Mouse (Mus musculus) embryonic facial prominence, embryonic 14.5 days (tissue): Measurements from ENCODE around the gene Lig3. TPM values are rescaled to one million over a fixed set of nuclear protein-coding genes. Genes with fewer than 3 reads are reported as not detected.

Experiments used
- ATAC-seq: fragments of 200-750 bp; cut with Nextera tagmentation; 2 replicates; pipeline ENCODE4 v1.8.0; 2017; ENCODE audit warnings: low read depth, moderate number of reproducible peaks, moderate TSS enrichment
- DNase-seq: peaks from one replicate; pipeline ENCODE4 v3.0.0-alpha.2; 2015; ENCODE audit warnings: low spot score
- H3K27ac ChIP-seq: fragments of 300-500 bp; sonication (generic); replicated peaks from 2 replicates; pipeline ENCODE4 v1.5.1; 2014; ENCODE audit warnings: low read depth, mild to moderate bottlenecking, low read length, moderate library complexity
- H3K27me3 ChIP-seq: fragments of 300-500 bp; sonication (generic); replicated peaks from 2 replicates; pipeline ENCODE4 v1.6.1; 2014; ENCODE audit warnings: low read length; ENCODE audit not compliant: control insufficient read depth, insufficient read depth
- H3K36me3 ChIP-seq: fragments of 300-500 bp; sonication (generic); 2 replicates; pipeline ENCODE4 v1.6.1; 2014; ENCODE audit warnings: low read length, mixed read lengths; ENCODE audit not compliant: control insufficient read depth, insufficient read depth
- H3K4me1 ChIP-seq: fragments of 300-500 bp; sonication (generic); 2 replicates; pipeline ENCODE4 v1.6.1; 2014; ENCODE audit warnings: antibody characterized with exemption, low read length; ENCODE audit not compliant: control insufficient read depth, insufficient read depth
- H3K4me2 ChIP-seq: fragments of 300-500 bp; sonication (generic); 2 replicates; pipeline ENCODE4 v1.6.1; 2014; ENCODE audit warnings: low read depth, mild to moderate bottlenecking, low read length, moderate library complexity, mixed read lengths
- H3K4me3 ChIP-seq: fragments of 300-500 bp; sonication (generic); 2 replicates; pipeline ENCODE4 v1.5.1; 2014; ENCODE audit warnings: low read depth, mild to moderate bottlenecking, low read length
- H3K9ac ChIP-seq: fragments of 300-500 bp; sonication (generic); 2 replicates; pipeline ENCODE4 v1.6.1; 2014; ENCODE audit warnings: low read depth, mild to moderate bottlenecking, low read length, moderate library complexity, mixed read lengths
- H3K9me3 ChIP-seq: fragments of 300-500 bp; sonication (generic); 2 replicates; pipeline ENCODE4 v1.6.1; 2016; ENCODE audit warnings: low read length; ENCODE audit not compliant: control insufficient read depth
- WGBS: fragments of 180-500 bp; shearing (Covaris S2); extraction: QIAGEN DNeasy Blood & Tissue Kit; methylation state at CpG from one replicate; pipeline ENCODE4 v1.1.7; 2014; 5-methylcytosine and 5-hydroxymethylcytosine counted together
- polyA plus RNA-seq: library from polyadenylated mRNA; unstranded; fragments of >200 nt; fragmentation: Nextera tagmentation; extraction: Ambion mirVana; gene quantifications from 2 replicates; pipeline ENCODE4 v1.2.1, GENCODE M21; 2014

Lig3 gene
- polyA plus RNA-seq, 1 experiment from 2014 or later = 34.2 TPM

DNA sequence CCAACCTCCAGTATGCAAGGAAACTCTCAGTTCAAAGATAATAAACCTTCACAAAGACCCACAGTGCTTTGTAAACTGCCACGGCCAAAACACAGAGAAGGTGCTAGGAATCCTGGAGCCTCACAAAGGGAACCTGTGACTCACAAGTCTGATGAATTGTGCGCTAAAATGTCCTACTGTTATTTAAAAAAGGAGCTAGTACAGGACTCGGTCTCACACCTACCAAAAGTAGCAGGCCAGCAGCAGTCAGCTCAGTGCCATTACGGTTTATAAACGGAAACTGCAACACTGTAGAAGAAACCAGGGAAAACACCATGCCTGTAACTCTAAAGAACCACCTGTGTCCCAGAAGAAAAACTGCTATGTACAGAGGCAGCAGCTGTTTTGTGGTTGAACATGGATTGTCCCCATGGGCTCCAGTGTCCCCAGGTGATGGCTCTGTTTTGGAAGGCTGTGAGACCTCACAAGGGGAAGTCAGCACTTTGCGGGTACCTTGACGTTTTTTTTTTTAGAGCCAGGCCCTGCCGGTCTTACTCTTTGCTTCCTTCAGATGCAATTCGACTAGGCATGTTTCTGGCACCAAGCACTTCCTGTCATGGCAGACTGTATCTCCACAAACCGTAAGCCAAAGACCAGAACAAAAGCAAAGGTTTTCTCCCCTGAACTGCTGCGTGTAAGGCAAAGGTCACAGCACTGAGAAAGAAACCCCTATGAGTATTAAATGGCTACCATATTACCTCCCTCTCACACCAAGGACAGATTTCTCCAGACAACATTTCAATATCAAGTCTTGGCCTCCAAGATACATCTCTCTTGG is 54.9 kb downstream of the Lig3 start:
- no peak for ATAC-seq
- Histone ChIP-seq H3K27ac (no peak overlapping the region), H3K27me3 (no peaks in the 10 kb centered on the region), H3K36me3 (no peaks in the 10 kb centered on the region), H3K4me2 (no peak overlapping the region), H3K9ac (no peak overlapping the region), H3K4me3 (no peak overlapping the region), H3K4me1 (peaks cover 21% of the 10 kb centered on the region), H3K9me3 (no peaks in the 10 kb centered on the region)
- WGBS = 71% methylated on average over 11 of the region's 11 CpGs
- DNase-seq = no peak

DNA sequence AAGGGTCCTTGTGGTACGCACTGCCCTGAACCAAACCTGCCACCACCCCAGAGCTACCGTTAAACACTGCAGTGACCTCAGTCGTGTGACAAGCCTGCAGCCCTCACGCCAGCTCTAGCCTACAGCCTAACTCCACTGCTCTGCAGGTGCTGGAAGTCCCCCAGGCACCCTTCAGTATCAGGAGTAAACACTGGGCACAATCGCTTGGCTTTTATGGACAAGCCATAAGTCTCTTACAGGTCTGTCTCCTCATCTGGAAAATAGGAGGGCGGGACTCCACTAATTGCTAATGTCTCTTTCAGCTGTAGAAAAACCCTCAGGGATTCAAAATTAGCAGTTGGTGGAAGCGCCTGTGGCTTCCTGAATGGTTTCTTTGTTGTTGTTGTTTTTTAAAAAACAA is 56.3 kb downstream of the Lig3 start:
- H3K4me3 ChIP-seq = no peak overlapping the region
- H3K9ac ChIP-seq = no peak overlapping the region
- 51% methylated on average over 7 of the region's 7 CpGs for WGBS
- H3K27me3 ChIP-seq = no peaks in the 10 kb centered on the region
- H3K4me2 ChIP-seq = no peak overlapping the region
- H3K36me3 ChIP-seq = no peaks in the 10 kb centered on the region
- no peaks in the 10 kb centered on the region for H3K9me3 ChIP-seq
- peaks cover 11% of the 10 kb centered on the region; the same call in 1 of the 2 replicates for H3K4me1 ChIP-seq
- ATAC-seq (no peak), DNase-seq (peak; percentile 43)
- H3K27ac ChIP-seq = no peak overlapping the region

- H3K36me3 ChIP-seq = no peaks in the 10 kb centered on the region
- H3K4me2 ChIP-seq = no peak overlapping the region
- no peak for DNase-seq
- no peaks in the 10 kb centered on the region for H3K9me3 ChIP-seq
- H3K4me3 ChIP-seq = no peak overlapping the region
- H3K27me3 ChIP-seq = no peaks in the 10 kb centered on the region
- H3K4me1 ChIP-seq = peaks cover 11% of the 10 kb centered on the region; the same call in 1 of the 2 replicates
- ATAC-seq = no peak
- WGBS = 39% methylated on average over 7 of the region's 7 CpGs
- H3K27ac ChIP-seq = no peak overlapping the region
- no peak overlapping the region for H3K9ac ChIP-seq
Observed at GRCm38 (mm10) chr11:82837848-82838247, 56.9 kb downstream of the Lig3 start.

DNA sequence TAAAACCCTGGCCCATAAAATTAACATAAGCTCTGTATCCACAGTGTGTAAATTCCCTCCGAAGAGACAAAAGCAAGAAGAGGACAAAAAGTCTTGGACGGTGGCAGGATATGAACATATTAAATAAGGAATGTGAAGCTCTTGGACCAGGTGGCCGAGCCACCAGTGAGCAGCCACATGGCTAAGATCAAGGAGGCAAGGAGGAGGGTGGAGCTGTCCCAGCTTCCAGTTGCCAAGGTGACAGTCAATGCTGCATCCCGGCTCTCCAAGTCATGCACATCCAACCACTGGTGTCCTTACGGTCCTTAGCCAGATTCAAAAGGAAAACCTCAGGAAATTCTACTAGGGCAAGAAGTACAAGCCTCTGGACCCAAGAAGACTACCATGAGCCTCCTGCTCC is 57.6 kb downstream of the Lig3 start:
- no peaks in the 10 kb centered on the region for H3K36me3 ChIP-seq
- H3K9me3 ChIP-seq = no peaks in the 10 kb centered on the region
- DNase-seq = no peak
- H3K27ac ChIP-seq = no peak overlapping the region
- H3K9ac ChIP-seq = no peak overlapping the region
- no peak overlapping the region for H3K4me3 ChIP-seq
- H3K4me1 ChIP-seq = peaks cover 11% of the 10 kb centered on the region; the same call in 1 of the 2 replicates
- no peak for ATAC-seq
- no peak overlapping the region for H3K4me2 ChIP-seq
- no peaks in the 10 kb centered on the region for H3K27me3 ChIP-seq
- 50% methylated on average over 5 of the region's 5 CpGs for WGBS

DNA sequence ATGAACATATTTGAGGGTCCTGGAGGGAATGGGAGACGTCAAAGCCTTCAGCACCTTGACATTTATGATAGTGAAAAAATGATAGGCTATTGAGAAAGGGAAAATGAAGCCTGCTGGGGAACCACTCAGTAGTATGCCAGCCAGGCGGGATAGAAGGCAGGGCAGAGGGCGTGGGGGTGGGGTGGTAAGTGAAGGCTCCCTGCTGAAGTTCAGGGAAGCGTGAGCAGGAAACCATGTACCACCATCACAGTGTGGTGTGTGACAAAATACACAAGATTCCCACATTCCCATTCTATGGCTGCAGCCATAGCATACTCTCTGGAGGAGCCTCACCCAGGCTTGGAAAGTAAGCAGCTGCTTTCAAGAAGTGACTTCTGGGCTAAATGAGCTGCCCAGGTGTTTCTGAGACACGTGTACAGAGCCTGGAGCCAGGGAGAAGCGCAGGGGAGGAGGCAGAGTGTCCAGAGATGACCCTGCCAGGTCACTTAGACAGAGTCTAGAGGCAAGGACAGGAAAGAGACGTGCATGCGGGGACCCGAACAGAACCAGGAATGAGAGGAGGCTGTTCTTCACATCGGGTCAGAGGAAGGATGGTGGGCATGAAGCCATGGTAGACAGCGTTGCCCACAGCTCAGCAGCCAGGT is 64.0 kb downstream of the Lig3 start:
- H3K27me3 ChIP-seq = no peaks in the 10 kb centered on the region
- no peaks in the 10 kb centered on the region for H3K36me3 ChIP-seq
- DNase-seq (no peak), ATAC-seq (no peak)
- H3K27ac ChIP-seq = no peak overlapping the region
- H3K4me3 ChIP-seq = no peak overlapping the region
- H3K4me2 ChIP-seq = 0 out of 2 replicates have a peak overlapping the region, but pooled peaks have one; percentile 25
- H3K9ac ChIP-seq = no peak overlapping the region
- H3K9me3 ChIP-seq = no peaks in the 10 kb centered on the region
- 63% methylated on average over 11 of the region's 11 CpGs for WGBS
- H3K4me1 ChIP-seq = peaks cover 5% of the 10 kb centered on the region; the same call in 1 of the 2 replicates

- ATAC-seq = peak; percentile 85
- Histone ChIP-seq H3K27me3 (no peaks in the 10 kb centered on the region), H3K9ac (no peak overlapping the region), H3K4me1 (peaks cover 5% of the 10 kb centered on the region), H3K36me3 (no peaks in the 10 kb centered on the region), H3K4me2 (peak overlapping the region; percentile 25), H3K27ac (no peak overlapping the region), H3K4me3 (0 out of 2 replicates have a peak overlapping the region, but pooled peaks have one; percentile 4), H3K9me3 (no peaks in the 10 kb centered on the region)
- 21% methylated on average over 16 of the region's 16 CpGs for WGBS
- DNase-seq = peak; percentile 77
Observed at GRCm38 (mm10) chr11:82845415-82846078, 64.6 kb downstream of the Lig3 start.

DNA sequence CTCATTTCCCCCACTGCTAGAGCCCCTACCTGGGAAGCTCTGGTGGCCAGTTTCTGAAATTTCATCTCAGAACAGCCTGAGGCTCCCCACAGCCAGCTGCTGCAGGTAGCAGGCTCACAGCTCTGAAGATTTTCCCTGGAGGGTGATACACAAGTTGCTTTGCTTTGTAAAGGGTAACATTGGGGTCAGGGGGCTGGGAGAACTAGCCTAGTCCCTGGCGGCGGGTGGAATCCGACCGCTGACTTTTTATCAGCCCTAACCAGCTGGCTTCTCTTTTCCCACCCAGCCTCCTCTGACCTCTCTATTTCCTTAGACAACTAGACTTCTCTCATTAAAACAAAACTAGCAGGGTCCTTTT is 65.2 kb downstream of the Lig3 start:
- Histone ChIP-seq H3K4me2 (peak overlapping the region; percentile 25), H3K4me1 (peaks cover 5% of the 10 kb centered on the region), H3K9ac (no peak overlapping the region), H3K4me3 (0 out of 2 replicates have a peak overlapping the region, but pooled peaks have one; percentile 4), H3K27ac (no peak overlapping the region), H3K27me3 (no peaks in the 10 kb centered on the region), H3K9me3 (no peaks in the 10 kb centered on the region), H3K36me3 (no peaks in the 10 kb centered on the region)
- no peak for DNase-seq
- 5% methylated on average over 4 of the region's 4 CpGs for WGBS
- peak; percentile 51 for ATAC-seq

DNA sequence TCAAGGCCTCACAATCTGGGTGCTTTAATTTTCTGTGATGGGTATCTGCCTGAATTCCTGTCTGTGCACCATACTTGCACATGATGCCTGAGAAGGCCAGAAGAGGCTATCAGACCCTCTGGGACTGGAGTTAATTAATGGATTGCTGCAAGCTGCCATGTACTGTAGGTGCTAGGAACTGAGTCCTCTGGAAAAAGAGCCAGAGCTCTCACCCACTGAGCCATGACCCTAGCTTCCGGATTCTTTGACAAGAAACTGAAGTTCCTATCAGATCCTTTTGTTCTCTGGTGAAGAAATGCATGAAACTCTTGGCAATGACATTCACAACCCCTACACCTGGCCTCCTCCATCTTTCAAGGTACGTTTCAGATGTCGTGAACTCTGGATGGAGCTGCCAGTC is 66.0 kb downstream of the Lig3 start:
- Histone ChIP-seq H3K9ac (no peak overlapping the region), H3K4me1 (peaks cover 5% of the 10 kb centered on the region), H3K4me3 (no peak overlapping the region), H3K27ac (no peak overlapping the region), H3K27me3 (no peaks in the 10 kb centered on the region), H3K36me3 (no peaks in the 10 kb centered on the region), H3K4me2 (no peak overlapping the region), H3K9me3 (no peaks in the 10 kb centered on the region)
- ATAC-seq (no peak), DNase-seq (no peak)
- WGBS = 82% methylated on average over 3 of the region's 3 CpGs
